Comparison of ENCODE assay signal across 22 mouse cellular contexts in genomic region chr4:87826336-87826735, GRCm38 (mm10).
A peak's percentile ranks its signal among the peaks of the same experiment; 100 is the strongest.
DNase-seq lines count a peak whose midpoint lies in the region; ATAC-seq and TF ChIP-seq lines count a peak whose summit lies in the region.
"Had no signal": no experiment of that assay in that cellular context is flagged by ENCODE, and none has a peak within 500 bp of the region (broad histone marks: within the 10 kb centered on the region; RNA-seq: fewer than 3 reads in every experiment).

No protein-coding gene starts in this region.

- H3K27me3 ChIP-seq in splenic B cell, adult 2 months (ENCODE audit: control insufficient read depth, insufficient read depth, low read length, poor library complexity, severe bottlenecking), result no peaks in the 10 kb centered on the region
- H3K27me3 ChIP-seq in thymus, adult 2 months (ENCODE audit: control insufficient read depth, insufficient read depth, low read length), result no peaks in the 10 kb centered on the region
- H3K27me3 ChIP-seq: embryonic facial prominence, embryonic 13.5 days; forebrain, embryonic 12.5 days; forebrain, embryonic 15.5 days; hindbrain, embryonic 12.5 days; hindbrain, embryonic 15.5 days had no signal

- H3K4me1 ChIP-seq in thymus, adult 2 months (replicated peaks; ENCODE audit: control insufficient read depth, insufficient read depth, low read length), result peaks cover 3% of the 10 kb centered on the region; the same call in 1 of the 2 replicates
- H3K4me1 ChIP-seq: embryonic facial prominence, embryonic 10.5 days; embryonic facial prominence, embryonic 13.5 days; forebrain, embryonic 12.5 days; hindbrain, embryonic 12.5 days; hindbrain, embryonic 15.5 days had no signal

- peak; percentile 4 for DNase-seq in lung, postnatal 36 days
- no peak for DNase-seq in lung, postnatal 14 days
- peak; percentile 8 for DNase-seq in splenic B cell, adult 2 months (ENCODE audit: low read depth, low spot score)
- DNase-seq in T-cell, adult 2 months (ENCODE audit: low spot score), result no peak
- DNase-seq in thymus, adult 2 months, result no peak
- DNase-seq: adrenal gland, postnatal 10 days; adrenal gland, postnatal 36 days; cerebellum, adult 11 months; cerebellum, adult 2 months; cerebellum, adult 9-11 months; cerebellum, postnatal 25 days; embryo, embryonic 11 days; gastrocnemius, postnatal 25 days had no signal

- peak; percentile 71 for ATAC-seq in megakaryocyte, adult 5-6 weeks (ENCODE audit: poor library complexity, severe bottlenecking)
- ATAC-seq: CD4-positive, CD25-positive, alpha-beta regulatory T cell, adult 4 months; forebrain, embryonic 15.5 days had no signal

- no peak overlapping the region for H3K4me3 ChIP-seq in thymus, adult 2 months (ENCODE audit: control insufficient read depth, insufficient read depth, low read length)
- H3K4me3 ChIP-seq: embryonic facial prominence, embryonic 10.5 days; embryonic facial prominence, embryonic 13.5 days; erythroblast, embryonic 14.5 days; forebrain, embryonic 12.5 days; forebrain, embryonic 15.5 days; hindbrain, embryonic 12.5 days; hindbrain, embryonic 15.5 days had no signal

- no peak for TF ChIP-seq POLR2A in thymus, adult 2 months (IDR thresholded peaks at IDR 0.05; ENCODE audit: control insufficient read depth, extremely low read depth, insufficient read depth, low read length, poor library complexity)

- WGBS in thymus, adult 2 months, result 91% methylated on average over 5 of the region's 5 CpGs

- no peak overlapping the region for H3K27ac ChIP-seq in thymus, adult 2 months (ENCODE audit: control insufficient read depth, insufficient read depth, low read length)
- H3K27ac ChIP-seq: embryonic facial prominence, embryonic 10.5 days; embryonic facial prominence, embryonic 13.5 days; forebrain, embryonic 12.5 days; forebrain, embryonic 15.5 days; hindbrain, embryonic 12.5 days; hindbrain, embryonic 15.5 days had no signal

- H3K36me3 ChIP-seq in splenic B cell, adult 2 months (ENCODE audit: control insufficient read depth, insufficient read depth, low read length, poor library complexity, severe bottlenecking), result no peaks in the 10 kb centered on the region
- no peaks in the 10 kb centered on the region for H3K36me3 ChIP-seq in thymus, adult 2 months (ENCODE audit: control insufficient read depth, insufficient read depth, low read length)
- H3K36me3 ChIP-seq: hindbrain, embryonic 12.5 days; hindbrain, embryonic 15.5 days had no signal

- TF ChIP-seq CTCF in thymus, adult 2 months (IDR thresholded peaks at IDR 0.05; ENCODE audit: borderline replicate concordance, control insufficient read depth, extremely low read depth, insufficient read depth, low read length, poor library complexity), result no peak

Comparison
In these comparisons a context has a peak if more than half of its experiments do, and no peak if none do; other contexts are left out.
1. DNase-seq: peak in lung, postnatal 36 days (single experiment) and splenic B cell, adult 2 months (single experiment); none in lung, postnatal 14 days (single experiment), T-cell, adult 2 months (single experiment) and thymus, adult 2 months (single experiment).